Mouse (Mus musculus) mouse embryonic stem cell (cell line): ENCODE measurements around the gene Olfr768.
"Not testable (repeated sequence)": the region's sequence is repeated elsewhere in the genome, so short reads cannot be mapped to it uniquely, and the experiment has no call there.

Source experiments
- in situ Hi-C, 2 experiments: fragments of 300-500 bp; cut with MboI; formaldehyde crosslinking; loops; 1 replicate in 1 of 2; 3 replicates in 1 of 2; pipeline ENCODE4 v1.14.3; 2019 to 2020; ENCODE audit warnings: low sequenced_read_pairs in 2 of 2, low pct_unique_long_range_greater_than_20kb in 1 of 2, mixed read lengths in 1 of 2; ENCODE audit not compliant: unreplicated experiment in 1 of 2

The Olfr768 gene

DNA sequence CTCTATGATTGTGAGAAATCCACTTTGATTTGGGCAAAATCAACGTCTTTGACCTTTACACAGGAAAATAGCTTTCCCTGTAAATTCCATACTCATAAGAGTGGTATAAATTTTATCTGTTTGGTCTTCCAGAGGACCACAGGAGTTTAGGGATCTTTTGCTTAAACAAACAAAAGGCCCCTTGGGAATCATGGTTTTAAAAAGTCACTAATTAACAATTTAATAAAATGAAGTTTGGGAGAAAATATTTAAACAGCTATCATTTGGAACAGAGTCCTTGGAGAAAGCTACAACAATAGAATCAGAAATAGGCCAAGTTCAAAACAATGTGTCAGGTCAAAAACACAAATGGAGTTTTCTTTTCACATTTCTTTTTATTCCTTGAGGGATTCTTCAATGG, at the start of gene Olfr768:
TSS of gene Olfr768 (minus strand) at position 101 of the 400 bp plus-strand sequence.
- in situ Hi-C loops, result no loop called here

DNA sequence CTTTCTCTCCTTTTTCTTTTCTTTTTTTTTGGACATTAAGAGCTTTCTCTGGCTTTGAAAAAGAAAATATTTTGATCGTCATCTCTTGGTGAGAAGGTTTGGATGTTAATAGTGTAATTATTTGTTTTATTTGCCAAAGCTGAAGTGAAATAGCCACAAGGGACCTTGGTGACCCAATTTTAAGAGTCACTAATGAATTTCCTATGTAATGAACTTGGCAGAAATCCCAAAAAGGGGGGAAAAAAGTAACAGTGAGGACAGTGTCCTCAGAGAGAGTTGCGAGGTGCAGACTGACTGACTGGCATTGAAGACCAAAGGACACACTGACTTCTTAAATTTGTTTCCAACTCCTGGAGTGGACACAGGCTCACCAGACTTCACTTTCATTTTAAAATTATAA, 39.7 kb upstream of the Olfr768 start, which contains the start of gene Olfr770:
TSS of gene Olfr770 (minus strand) at position 101 of the 400 bp plus-strand sequence.
- in situ Hi-C loops, result no loop called here

DNA sequence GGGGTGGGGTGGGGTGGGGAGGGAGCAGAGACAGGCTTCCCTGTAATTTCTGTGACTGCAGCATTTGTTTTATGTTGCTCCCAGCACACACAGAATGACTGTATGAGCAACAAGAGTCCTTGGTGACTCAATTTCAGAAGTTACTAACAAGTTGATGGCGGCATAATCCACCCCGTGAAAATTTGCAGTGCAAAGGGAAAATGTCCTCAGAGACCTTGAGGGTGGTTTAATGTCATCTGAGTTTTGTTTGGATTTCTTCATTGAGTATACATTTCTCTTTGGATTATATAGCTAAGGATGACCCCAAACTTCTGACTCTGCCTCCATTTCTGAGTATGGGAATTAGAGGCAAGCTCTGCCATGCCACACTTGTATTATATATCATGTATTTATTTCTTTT, 18.6 kb upstream of the Olfr768 start, which contains the start of gene Olfr769:
TSS of gene Olfr769 (minus strand) at position 101 of the 400 bp plus-strand sequence.
- in situ Hi-C loops, result no loop called here

DNA sequence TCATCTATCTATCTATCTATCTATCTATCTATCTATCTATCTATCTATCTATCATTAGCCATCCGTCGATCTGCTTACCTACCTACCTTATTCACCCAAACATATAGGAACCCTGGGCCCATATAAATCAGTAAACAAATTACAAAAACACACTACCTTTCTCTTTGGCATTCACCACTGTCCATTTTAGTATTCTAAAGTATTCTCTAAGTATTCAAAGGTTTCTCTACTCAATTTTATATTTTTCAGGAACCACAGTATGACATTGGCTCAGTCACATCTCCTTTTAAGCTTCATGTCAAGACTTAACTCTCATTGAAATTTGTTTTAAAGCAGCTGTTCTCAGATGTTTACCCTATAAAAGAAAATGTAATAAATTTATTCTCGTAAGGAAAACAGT, 16.0 kb upstream of the Olfr768 start:
- in situ Hi-C loops, result no loop called here

DNA sequence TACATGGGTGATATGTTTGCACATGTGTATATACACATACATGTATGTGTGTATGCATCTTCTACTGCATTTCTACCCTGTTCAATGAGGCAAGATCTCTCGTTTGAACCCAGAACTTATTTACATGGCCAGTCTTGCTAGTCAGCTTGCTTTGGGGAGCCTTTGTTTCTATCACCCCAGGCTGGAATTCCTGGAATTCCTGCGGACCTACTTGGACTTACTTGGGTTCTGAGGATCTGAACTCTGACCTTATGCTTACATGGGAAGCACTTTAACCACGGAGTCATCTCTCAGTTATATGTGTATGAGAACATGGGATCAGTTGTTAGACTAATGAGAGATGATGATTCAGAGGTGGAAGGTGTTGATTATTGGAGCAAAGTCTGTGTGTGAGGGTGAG, 2.1 kb upstream of the Olfr768 start:
- in situ Hi-C loops, result no loop called here

DNA sequence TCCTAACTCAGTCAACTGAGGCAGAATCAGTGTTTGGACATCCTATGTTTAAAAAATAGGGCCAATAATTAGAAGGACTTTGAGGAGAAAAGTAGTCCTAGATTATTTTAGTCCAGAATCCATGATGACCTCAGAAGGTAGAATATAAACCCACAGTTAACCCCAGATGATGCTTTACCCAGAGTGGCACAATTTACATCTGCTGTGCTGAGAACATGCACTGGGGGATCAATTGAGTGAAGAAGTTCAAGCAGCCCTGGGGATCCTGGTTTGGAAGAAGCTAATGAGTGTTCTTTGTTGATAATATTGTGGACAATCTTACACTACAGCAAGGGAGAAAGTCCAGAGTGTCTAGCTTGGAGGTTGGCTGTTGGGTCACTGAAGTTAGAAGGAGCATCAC, 16.4 kb downstream of the Olfr768 start, which contains the start of gene Olfr767:
TSS of gene Olfr767 (minus strand) at position 101 of the 400 bp plus-strand sequence.
- in situ Hi-C loops, result not testable (repeated sequence)

DNA sequence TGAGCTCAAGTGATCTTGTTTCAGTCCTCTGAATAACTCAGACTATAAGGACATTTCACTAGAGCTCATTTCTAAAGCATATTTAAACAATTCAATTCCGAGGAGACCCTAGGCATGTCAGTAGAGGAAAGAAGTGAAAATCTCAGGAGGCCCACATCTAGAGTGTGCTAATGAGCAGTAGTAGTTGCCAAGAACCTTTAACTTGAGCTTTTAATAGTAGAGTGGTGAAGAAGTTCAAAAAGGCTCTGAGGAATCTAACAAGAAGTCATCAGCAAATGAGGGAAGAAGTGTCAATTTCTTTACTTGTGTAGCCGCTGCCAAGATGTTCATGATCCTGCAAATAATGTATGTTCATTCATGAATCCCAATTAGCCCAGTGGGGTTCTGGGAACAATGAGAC, 30.3 kb downstream of the Olfr768 start, which contains the start of gene Olfr766-ps1:
TSS of gene Olfr766-ps1 (minus strand) at position 101 of the 400 bp plus-strand sequence.
- in situ Hi-C loops, result no loop called here

DNA sequence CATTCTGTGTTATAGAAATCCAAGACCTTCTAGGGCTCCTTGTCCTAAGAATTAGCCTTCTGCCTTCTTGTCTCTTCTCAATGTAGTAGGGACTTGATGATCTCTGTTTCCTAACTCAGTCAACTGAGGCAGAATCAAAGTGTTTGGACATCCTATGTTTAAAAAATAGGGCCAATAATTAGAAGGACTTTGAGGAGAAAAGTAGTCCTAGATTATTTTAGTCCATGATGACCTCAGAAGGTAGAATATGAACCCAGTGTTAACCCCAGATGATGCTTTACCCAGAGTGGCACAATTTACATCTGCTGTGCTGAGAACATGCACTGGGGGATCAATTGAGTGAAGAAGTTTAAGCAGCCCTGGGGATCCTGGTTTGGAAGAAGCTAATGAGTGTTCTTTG, 49.3 kb downstream of the Olfr768 start, which contains the start of gene Olfr765:
TSS of gene Olfr765 (minus strand) at position 101 of the 400 bp plus-strand sequence.
- in situ Hi-C loops, result not testable (repeated sequence)
